Mouse (Mus musculus) heart, postnatal 0 days (tissue): ENCODE measurements around the gene Agap1. TPM values are rescaled to one million over a fixed set of nuclear protein-coding genes. Genes with fewer than 3 reads are reported as not detected.

Source experiments
- ATAC-seq: fragments of 200-750 bp; cut with Nextera tagmentation; 2 replicates; pipeline ENCODE4 v1.8.0; 2017; ENCODE audit warnings: low read depth, moderate number of reproducible peaks, moderate library complexity; ENCODE audit not compliant: insufficient read depth
- DNase-seq: peaks from one replicate; pipeline ENCODE4 v3.0.0-alpha.2; 2016; ENCODE audit warnings: low spot score
- H3K27ac ChIP-seq: fragments of 300-500 bp; sonication (generic); 2 replicates; pipeline ENCODE4 v1.5.1; 2014; ENCODE audit warnings: low read depth, mild to moderate bottlenecking
- H3K27me3 ChIP-seq: fragments of 300-500 bp; sonication (generic); 2 replicates; pipeline ENCODE4 v1.6.1; 2014; ENCODE audit warnings: low read length, mixed read lengths; ENCODE audit not compliant: control insufficient read depth, insufficient read depth
- H3K36me3 ChIP-seq: fragments of 300-500 bp; sonication (generic); replicated peaks from 2 replicates; pipeline ENCODE4 v1.6.1; 2014; ENCODE audit warnings: low read length, mixed read lengths; ENCODE audit not compliant: control insufficient read depth, insufficient read depth
- H3K4me1 ChIP-seq: fragments of 300-500 bp; sonication (generic); 2 replicates; pipeline ENCODE4 v1.6.1; 2014; ENCODE audit warnings: antibody characterized with exemption; ENCODE audit not compliant: control insufficient read depth, insufficient read depth
- H3K4me2 ChIP-seq: fragments of 300-500 bp; sonication (generic); 2 replicates; pipeline ENCODE4 v1.6.1; 2014; ENCODE audit warnings: low read depth, mild to moderate bottlenecking, low read length, moderate library complexity
- H3K4me3 ChIP-seq: fragments of 300-500 bp; sonication (generic); 2 replicates; pipeline ENCODE4 v1.5.1; 2014; ENCODE audit warnings: low read depth, low read length
- H3K9ac ChIP-seq: fragments of 300-500 bp; sonication (generic); replicated peaks from 2 replicates; pipeline ENCODE4 v1.6.1; 2014; ENCODE audit warnings: low read depth, low read length, mixed read lengths
- H3K9me3 ChIP-seq: fragments of 300-500 bp; sonication (generic); replicated peaks from 2 replicates; pipeline ENCODE4 v1.6.1; 2016; ENCODE audit warnings: low read length; ENCODE audit not compliant: control insufficient read depth
- CTCF ChIP-seq: IDR thresholded peaks from 2 replicates; pipeline ENCODE4 v1.5.1; 2016; ENCODE audit warnings: antibody characterized with exemption, control low read depth, low read depth
- EP300 ChIP-seq: IDR thresholded peaks from 2 replicates; pipeline ENCODE4 v1.6.1; 2016; ENCODE audit warnings: antibody characterized with exemption, low read depth
- WGBS: fragments of 180-500 bp; shearing (Covaris S2); extraction: QIAGEN DNeasy Blood & Tissue Kit; methylation state at CpG from one replicate; pipeline ENCODE4 v1.1.7; 2014; 5-methylcytosine and 5-hydroxymethylcytosine counted together
- polyA plus RNA-seq: library from polyadenylated mRNA; unstranded; fragments of >200 nt; fragmentation: Nextera tagmentation; extraction: Ambion mirVana; gene quantifications from 2 replicates; pipeline ENCODE4 v1.2.1, GENCODE M21; 2015
- total RNA-seq: library from RNA; depleted of rRNA; stranded (reverse); fragments of >200 nt; gene quantifications from 2 replicates; pipeline ENCODE4 v1.2.3, GENCODE M21; 2014; ENCODE audit warnings: low replicate concordance

Gene Agap1
- total and polyA plus RNA-seq, 2 experiments from 2014 or later, result 6.1 to 21.0 TPM

DNA sequence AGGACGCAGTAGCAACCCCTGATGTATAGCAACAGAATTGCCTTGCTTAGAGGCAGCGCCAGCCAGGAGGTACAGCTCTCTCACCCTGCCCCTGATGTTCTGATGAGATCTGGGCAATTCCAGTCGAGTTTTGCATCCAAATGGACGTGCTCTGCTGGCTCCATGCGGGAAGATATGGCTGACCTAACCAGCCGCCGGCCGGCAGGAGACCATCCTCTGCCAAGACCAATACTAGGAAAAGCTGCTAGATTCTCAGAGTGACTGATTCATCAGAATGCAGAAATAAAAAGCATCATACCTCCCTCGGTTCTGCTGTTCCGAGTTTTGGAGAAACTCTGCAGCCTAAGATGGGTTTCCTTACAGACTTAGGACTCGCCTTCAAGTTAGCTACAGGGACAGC, 423.9 kb downstream of the Agap1 start:
- no peak for TF ChIP-seq EP300
- TF ChIP-seq CTCF, result no peak
- 79% methylated on average over 11 of the region's 11 CpGs for WGBS
- Histone ChIP-seq H3K27ac (no peak overlapping the region), H3K4me2 (no peak overlapping the region), H3K9me3 (no peaks in the 10 kb centered on the region), H3K36me3 (no peaks in the 10 kb centered on the region), H3K27me3 (no peaks in the 10 kb centered on the region), H3K4me1 (no peaks in the 10 kb centered on the region), H3K9ac (no peak overlapping the region), H3K4me3 (no peak overlapping the region)
- no peak for DNase-seq
- no peak for ATAC-seq

DNA sequence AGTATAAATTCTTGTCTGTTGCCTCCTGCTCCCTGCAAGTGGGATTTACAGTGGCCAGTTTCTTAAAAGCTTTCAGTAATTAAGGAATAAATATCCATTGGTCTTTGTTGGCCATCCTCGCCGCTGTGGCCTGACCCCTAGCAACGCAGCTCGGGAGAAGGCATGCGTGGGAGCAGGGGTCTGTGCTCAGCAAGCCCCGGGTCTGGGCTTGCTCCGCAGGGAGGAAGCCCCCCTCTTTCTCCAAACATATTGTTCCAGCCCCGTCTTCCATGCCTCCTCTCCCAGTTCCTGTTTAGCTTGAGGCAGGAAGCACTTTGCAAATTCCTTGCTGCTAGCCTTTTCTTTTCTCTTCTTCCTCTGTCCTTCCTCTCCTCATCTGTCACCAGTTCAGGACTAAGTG, 425.6 kb downstream of the Agap1 start:
- Histone ChIP-seq H3K9ac (no peak overlapping the region), H3K4me1 (no peaks in the 10 kb centered on the region), H3K27ac (no peak overlapping the region), H3K9me3 (no peaks in the 10 kb centered on the region), H3K4me2 (no peak overlapping the region), H3K27me3 (no peaks in the 10 kb centered on the region), H3K4me3 (no peak overlapping the region), H3K36me3 (no peaks in the 10 kb centered on the region)
- DNase-seq, result no peak
- no peak for ATAC-seq
- no peak for TF ChIP-seq EP300
- TF ChIP-seq CTCF, result no peak
- WGBS, result 65% methylated on average over 8 of the region's 8 CpGs

DNA sequence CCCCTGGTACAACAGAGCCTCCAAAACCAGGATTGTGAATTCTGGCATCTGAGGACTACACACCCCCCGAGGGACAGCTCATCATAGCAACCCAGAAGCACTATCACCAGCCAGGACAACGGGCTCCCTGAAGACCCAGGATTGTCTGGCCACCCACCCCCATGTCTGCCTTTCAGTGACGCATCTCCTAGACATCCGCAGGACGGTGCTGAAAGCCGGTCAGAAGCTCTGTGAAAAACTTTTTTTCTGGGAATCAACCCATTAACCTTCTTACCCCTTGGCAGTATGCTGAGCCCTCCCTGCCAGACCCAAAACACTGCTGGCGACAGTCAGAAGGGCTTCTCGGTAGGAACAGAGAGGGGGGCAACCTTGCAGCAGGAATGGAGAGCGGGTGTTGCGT, 426.2 kb downstream of the Agap1 start:
- TF ChIP-seq CTCF, result no peak
- no peak for TF ChIP-seq EP300
- H3K4me1 ChIP-seq, result no peaks in the 10 kb centered on the region
- H3K27ac ChIP-seq, result no peak overlapping the region
- no peaks in the 10 kb centered on the region for H3K27me3 ChIP-seq
- ATAC-seq (no peak), DNase-seq (no peak)
- no peak overlapping the region for H3K4me2 ChIP-seq
- H3K4me3 ChIP-seq, result no peak overlapping the region
- WGBS, result 70% methylated on average over 10 of the region's 10 CpGs
- no peaks in the 10 kb centered on the region for H3K36me3 ChIP-seq
- H3K9ac ChIP-seq, result no peak overlapping the region
- H3K9me3 ChIP-seq, result no peaks in the 10 kb centered on the region

DNA sequence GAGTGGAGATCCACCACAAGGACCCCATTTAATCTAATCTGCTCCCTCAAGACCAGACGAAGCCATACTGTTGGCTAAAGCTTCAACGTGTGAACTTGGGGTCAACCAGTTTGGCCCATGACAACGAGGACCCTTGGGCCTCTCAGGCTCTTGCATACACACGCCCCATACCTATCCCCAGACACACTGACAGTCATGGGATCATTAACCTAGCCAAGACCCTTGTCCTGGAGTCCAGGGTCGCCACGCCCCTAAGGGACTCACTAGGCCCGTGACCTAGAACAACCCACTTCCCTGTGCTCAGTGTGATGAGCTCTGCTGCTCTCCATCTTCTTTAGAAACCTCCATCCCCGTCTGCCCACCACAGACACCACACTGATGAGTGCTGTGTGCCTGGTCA, 429.7 kb downstream of the Agap1 start:
- H3K9ac ChIP-seq, result no peak overlapping the region
- no peak overlapping the region for H3K4me2 ChIP-seq
- no peaks in the 10 kb centered on the region for H3K4me1 ChIP-seq
- TF ChIP-seq EP300 (no peak), CTCF (no peak)
- ATAC-seq (no peak), DNase-seq (no peak)
- no peak overlapping the region for H3K27ac ChIP-seq
- WGBS, result 94% methylated on average over 8 of the region's 8 CpGs
- no peaks in the 10 kb centered on the region for H3K27me3 ChIP-seq
- H3K4me3 ChIP-seq, result no peak overlapping the region
- H3K9me3 ChIP-seq, result no peaks in the 10 kb centered on the region
- H3K36me3 ChIP-seq, result peaks cover 16% of the 10 kb centered on the region

DNA sequence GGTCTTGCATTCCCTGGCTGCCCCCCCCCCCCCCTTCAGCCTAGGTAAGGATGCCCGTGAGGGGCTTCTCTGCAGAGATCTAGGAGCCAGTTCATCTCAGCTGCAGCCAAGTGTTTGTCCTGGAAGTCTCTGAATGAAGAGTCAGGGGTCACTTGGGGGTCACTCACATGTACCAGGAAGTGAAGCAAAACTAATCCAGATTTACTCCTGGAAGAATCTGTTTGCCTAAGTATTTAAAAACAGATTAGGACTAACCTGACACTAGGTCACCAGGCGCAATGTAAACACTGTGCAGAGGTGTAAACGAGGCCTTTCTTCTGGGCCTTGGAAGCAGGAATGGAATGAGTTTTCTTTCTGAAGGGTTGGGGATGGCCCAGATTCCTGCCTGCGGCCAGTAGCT, 431.1 kb downstream of the Agap1 start:
- Histone ChIP-seq H3K4me3 (no peak overlapping the region), H3K9ac (no peak overlapping the region), H3K4me1 (no peaks in the 10 kb centered on the region), H3K36me3 (peaks cover 28% of the 10 kb centered on the region), H3K27me3 (no peaks in the 10 kb centered on the region), H3K9me3 (no peaks in the 10 kb centered on the region), H3K27ac (no peak overlapping the region), H3K4me2 (no peak overlapping the region)
- TF ChIP-seq EP300, result no peak
- TF ChIP-seq CTCF, result no peak
- DNase-seq, result no peak
- WGBS, result 56% methylated on average over 4 of the region's 4 CpGs
- no peak for ATAC-seq

DNA sequence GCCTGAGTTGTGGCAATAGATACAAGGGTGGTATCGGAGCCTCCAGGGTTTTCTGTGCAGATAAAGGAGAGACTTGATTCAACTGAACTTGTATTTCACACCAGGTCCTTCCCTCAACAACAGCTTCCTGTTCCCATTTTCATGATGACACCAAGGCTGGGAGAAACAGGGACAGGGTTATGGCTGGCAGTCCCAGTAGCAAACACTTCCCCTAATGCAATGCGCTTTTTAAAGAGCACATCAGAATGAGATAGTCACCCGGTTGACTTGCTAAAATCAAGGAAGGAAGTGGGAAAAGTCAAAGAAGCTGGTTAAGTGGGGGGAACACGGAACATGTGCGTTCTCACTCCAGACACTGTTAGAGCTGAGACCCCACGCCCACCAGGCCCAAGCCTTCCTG, 436.8 kb downstream of the Agap1 start:
- H3K36me3 ChIP-seq, result peaks cover 34% of the 10 kb centered on the region
- H3K4me1 ChIP-seq, result no peaks in the 10 kb centered on the region
- DNase-seq (no peak), ATAC-seq (no peak)
- H3K4me3 ChIP-seq, result no peak overlapping the region
- no peak overlapping the region for H3K4me2 ChIP-seq
- WGBS, result 77% methylated on average over 6 of the region's 6 CpGs
- no peak overlapping the region for H3K27ac ChIP-seq
- TF ChIP-seq EP300 (no peak), CTCF (no peak)
- no peaks in the 10 kb centered on the region for H3K9me3 ChIP-seq
- H3K9ac ChIP-seq, result no peak overlapping the region
- H3K27me3 ChIP-seq, result no peaks in the 10 kb centered on the region
